Mouse (Mus musculus) embryonic facial prominence, embryonic 12.5 days (tissue): ENCODE data around the gene Plac8. TPM values are rescaled to one million over a fixed set of nuclear protein-coding genes. Genes with fewer than 3 reads are reported as not detected.

Experiments used
- ATAC-seq: fragments of 200-750 bp; cut with Nextera tagmentation; 2 replicates; pipeline ENCODE4 v1.8.0; 2017; ENCODE audit not compliant: insufficient number of reproducible peaks, insufficient read depth, low FRiP score, low TSS enrichment
- H3K27ac ChIP-seq: fragments of 300-500 bp; sonication (generic); 2 replicates; pipeline ENCODE4 v1.5.1; 2016; ENCODE audit warnings: mild to moderate bottlenecking
- H3K27me3 ChIP-seq: fragments of 300-500 bp; sonication (generic); 2 replicates; pipeline ENCODE4 v1.6.1; 2016; ENCODE audit warnings: mild to moderate bottlenecking, moderate library complexity
- H3K36me3 ChIP-seq: fragments of 300-500 bp; sonication (generic); 2 replicates; pipeline ENCODE4 v1.6.1; 2016; ENCODE audit warnings: mild to moderate bottlenecking
- H3K4me1 ChIP-seq: fragments of 300-500 bp; sonication (generic); 2 replicates; pipeline ENCODE4 v1.6.1; 2016
- H3K4me2 ChIP-seq: fragments of 300-500 bp; sonication (generic); replicated peaks from 2 replicates; pipeline ENCODE4 v1.6.1; 2016; ENCODE audit warnings: mild to moderate bottlenecking, moderate library complexity
- H3K4me3 ChIP-seq: fragments of 300-500 bp; sonication (generic); 2 replicates; pipeline ENCODE4 v1.5.1; 2016; ENCODE audit warnings: mild to moderate bottlenecking
- H3K9ac ChIP-seq: fragments of 300-500 bp; sonication (generic); 2 replicates; pipeline ENCODE4 v1.6.1; 2016; ENCODE audit warnings: mild to moderate bottlenecking, moderate library complexity
- H3K9me3 ChIP-seq: fragments of 300-500 bp; sonication (generic); 2 replicates; pipeline ENCODE4 v1.6.1; 2016; ENCODE audit warnings: mild to moderate bottlenecking, moderate library complexity
- WGBS: fragments of 180-500 bp; shearing (Covaris S2); methylation state at CpG from one replicate; pipeline ENCODE4 v1.1.7; 2016; 5-methylcytosine and 5-hydroxymethylcytosine counted together
- polyA plus RNA-seq: library from polyadenylated mRNA; unstranded; fragments of >200 nt; fragmentation: Nextera tagmentation; extraction: Ambion mirVana; gene quantifications from 2 replicates; pipeline ENCODE4 v1.2.1, GENCODE M21; 2016

The Plac8 gene
- polyA plus RNA-seq, 1 experiment from 2014 or later, result 3.6 TPM

GRCm38 (mm10) chr5:100573256-100573655 is 1.2 kb upstream of the Plac8 start:
- H3K4me3 ChIP-seq, result no peak overlapping the region
- no peak for ATAC-seq
- no peak overlapping the region for H3K9ac ChIP-seq
- WGBS, result 91% methylated on average over 5 of the region's 5 CpGs
- H3K4me1 ChIP-seq, result no peaks in the 10 kb centered on the region; the same call in 1 of the 2 replicates
- H3K27me3 ChIP-seq, result no peaks in the 10 kb centered on the region
- H3K9me3 ChIP-seq, result no peaks in the 10 kb centered on the region
- H3K4me2 ChIP-seq, result no peak overlapping the region
- no peak overlapping the region for H3K27ac ChIP-seq
- no peaks in the 10 kb centered on the region for H3K36me3 ChIP-seq

DNA sequence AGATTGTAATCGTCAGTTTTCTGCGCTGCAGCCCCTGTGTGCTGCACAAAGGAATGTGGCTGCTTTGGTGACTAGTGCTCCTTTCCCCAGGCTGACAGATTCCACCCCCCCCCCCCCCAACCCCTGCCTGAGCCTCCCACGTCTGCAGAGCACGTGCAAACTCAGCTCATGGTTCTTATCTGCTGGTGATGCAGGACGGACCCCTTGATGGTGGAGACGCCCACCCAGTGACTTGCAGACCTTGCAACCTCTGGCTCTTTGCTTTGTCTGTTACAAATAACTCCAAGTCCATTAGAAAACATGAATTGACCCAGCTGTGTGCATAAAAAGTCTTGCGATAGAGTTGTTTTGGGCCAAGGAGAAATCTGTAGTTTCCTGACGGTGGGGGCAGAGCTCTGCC is 1.3 kb downstream of the Plac8 start:
- ATAC-seq, result no peak
- H3K27ac ChIP-seq, result no peak overlapping the region
- H3K9me3 ChIP-seq, result no peaks in the 10 kb centered on the region
- no peak overlapping the region for H3K4me3 ChIP-seq
- H3K9ac ChIP-seq, result no peak overlapping the region
- no peak overlapping the region for H3K4me2 ChIP-seq
- WGBS, result 31% methylated on average over 8 of the region's 8 CpGs
- no peaks in the 10 kb centered on the region for H3K27me3 ChIP-seq
- H3K36me3 ChIP-seq, result no peaks in the 10 kb centered on the region
- no peaks in the 10 kb centered on the region; the same call in 1 of the 2 replicates for H3K4me1 ChIP-seq

DNA sequence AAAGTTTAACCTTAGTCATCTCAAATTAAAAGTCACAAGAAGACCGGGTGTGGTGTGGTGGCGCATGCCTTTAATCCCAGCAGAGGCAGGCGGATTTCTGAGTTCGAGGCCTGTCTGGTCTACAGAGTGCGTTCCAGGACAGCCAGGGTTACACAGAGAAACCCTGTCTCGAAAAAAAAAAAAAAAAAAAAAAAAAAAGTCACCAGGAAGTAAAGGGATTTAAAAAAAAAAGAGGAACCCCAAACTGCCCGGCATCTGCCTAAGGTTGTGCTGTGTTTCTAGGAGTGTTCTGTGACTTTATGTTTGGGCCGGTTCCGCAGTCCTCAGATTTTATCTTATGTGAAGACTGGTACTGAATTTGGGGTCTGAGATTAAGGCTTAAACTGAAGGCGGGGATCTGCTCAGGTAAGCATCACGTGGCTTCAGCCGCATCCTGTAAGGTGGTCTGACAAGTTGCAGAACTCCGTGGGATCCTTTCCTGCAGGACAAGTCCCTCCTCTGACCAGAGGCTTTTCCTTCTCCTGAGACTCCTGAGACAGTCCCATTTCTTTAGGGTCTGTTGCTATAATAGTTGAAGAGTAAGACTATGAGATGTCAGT is 1.9 kb downstream of the Plac8 start:
- Histone ChIP-seq H3K4me1 (no peaks in the 10 kb centered on the region; the same call in 1 of the 2 replicates), H3K27me3 (no peaks in the 10 kb centered on the region), H3K27ac (no peak overlapping the region), H3K36me3 (no peaks in the 10 kb centered on the region), H3K4me2 (no peak overlapping the region), H3K4me3 (no peak overlapping the region), H3K9me3 (no peaks in the 10 kb centered on the region), H3K9ac (no peak overlapping the region)
- WGBS, result 67% methylated on average over 13 of the region's 13 CpGs
- ATAC-seq, result no peak

- ATAC-seq, result no peak
These were observed 2.7 kb downstream of the Plac8 start for GRCm38 (mm10) chr5:100569250-100569934.

GRCm38 (mm10) chr5:100568802-100569201 is 3.2 kb downstream of the Plac8 start:
- H3K27ac ChIP-seq, result no peak overlapping the region
- 84% methylated on average over 3 of the region's 3 CpGs for WGBS
- no peak overlapping the region for H3K9ac ChIP-seq
- H3K9me3 ChIP-seq, result no peaks in the 10 kb centered on the region
- H3K27me3 ChIP-seq, result no peaks in the 10 kb centered on the region
- no peak for ATAC-seq
- no peak overlapping the region for H3K4me2 ChIP-seq
- H3K4me1 ChIP-seq, result no peaks in the 10 kb centered on the region; the same call in 1 of the 2 replicates
- no peaks in the 10 kb centered on the region for H3K36me3 ChIP-seq
- H3K4me3 ChIP-seq, result no peak overlapping the region

More at GRCm38 (mm10) chr5:100569250-100569934, 2.7 kb downstream of the Plac8 start:
- Histone ChIP-seq H3K4me2 (no peak overlapping the region), H3K4me1 (no peaks in the 10 kb centered on the region; the same call in 1 of the 2 replicates), H3K36me3 (no peaks in the 10 kb centered on the region), H3K4me3 (no peak overlapping the region), H3K27ac (no peak overlapping the region), H3K9me3 (no peaks in the 10 kb centered on the region), H3K9ac (no peak overlapping the region), H3K27me3 (no peaks in the 10 kb centered on the region)
- WGBS, result 77% methylated on average over 18 of the region's 18 CpGs

- Histone ChIP-seq H3K4me3 (no peak overlapping the region), H3K27me3 (no peaks in the 10 kb centered on the region), H3K36me3 (no peaks in the 10 kb centered on the region), H3K9ac (no peak overlapping the region), H3K9me3 (no peaks in the 10 kb centered on the region), H3K27ac (no peak overlapping the region), H3K4me2 (no peak overlapping the region), H3K4me1 (no peaks in the 10 kb centered on the region; the same call in 1 of the 2 replicates)
- ATAC-seq, result no peak
- WGBS, result 82% methylated on average over 8 of the region's 8 CpGs
These were observed 3.9 kb downstream of the Plac8 start for GRCm38 (mm10) chr5:100568177-100568576.

DNA sequence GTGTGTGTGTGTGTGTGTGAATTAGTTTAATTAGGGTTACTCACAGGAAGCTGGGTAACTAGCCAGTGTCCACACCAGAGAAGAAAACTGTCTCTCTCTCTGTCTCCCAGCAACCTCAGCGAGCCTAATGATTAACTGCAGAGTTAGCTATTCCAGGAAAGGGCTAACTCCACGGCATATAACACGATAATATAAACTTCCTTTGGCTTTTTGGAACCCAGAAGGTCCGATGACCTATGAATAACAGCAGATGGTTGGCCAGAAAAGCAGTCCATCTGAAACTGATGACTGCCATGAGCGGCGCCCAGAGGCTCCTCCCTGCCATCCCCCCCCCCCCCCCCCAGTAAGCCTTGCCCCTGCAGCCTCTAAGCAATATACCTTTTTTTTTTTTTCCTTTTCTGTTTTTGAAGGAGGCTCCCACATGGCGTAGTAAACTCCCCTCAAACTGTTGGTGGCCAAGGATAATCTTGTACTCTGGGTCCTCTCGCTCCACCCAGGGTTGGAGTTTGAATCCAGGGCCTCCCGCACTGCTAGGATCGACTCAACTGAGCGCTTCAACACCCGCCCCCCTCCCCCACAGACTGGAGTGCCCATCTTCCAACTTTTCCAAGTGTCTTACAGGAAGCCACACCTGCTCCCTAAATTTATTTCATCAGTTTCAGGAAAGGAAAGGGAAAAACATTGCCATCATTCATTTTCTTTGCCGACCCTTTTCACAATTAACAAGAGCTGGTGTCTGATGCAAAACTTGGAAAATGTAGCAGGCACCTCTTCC is 4.6 kb downstream of the Plac8 start:
- 71% methylated on average over 11 of the region's 13 CpGs for WGBS
- no peaks in the 10 kb centered on the region for H3K9me3 ChIP-seq
- H3K9ac ChIP-seq, result no peak overlapping the region
- no peak overlapping the region for H3K4me3 ChIP-seq
- H3K36me3 ChIP-seq, result no peaks in the 10 kb centered on the region
- H3K4me2 ChIP-seq, result no peak overlapping the region
- ATAC-seq, result no peak
- H3K4me1 ChIP-seq, result no peaks in the 10 kb centered on the region; the same call in 1 of the 2 replicates
- no peaks in the 10 kb centered on the region for H3K27me3 ChIP-seq
- H3K27ac ChIP-seq, result no peak overlapping the region

DNA sequence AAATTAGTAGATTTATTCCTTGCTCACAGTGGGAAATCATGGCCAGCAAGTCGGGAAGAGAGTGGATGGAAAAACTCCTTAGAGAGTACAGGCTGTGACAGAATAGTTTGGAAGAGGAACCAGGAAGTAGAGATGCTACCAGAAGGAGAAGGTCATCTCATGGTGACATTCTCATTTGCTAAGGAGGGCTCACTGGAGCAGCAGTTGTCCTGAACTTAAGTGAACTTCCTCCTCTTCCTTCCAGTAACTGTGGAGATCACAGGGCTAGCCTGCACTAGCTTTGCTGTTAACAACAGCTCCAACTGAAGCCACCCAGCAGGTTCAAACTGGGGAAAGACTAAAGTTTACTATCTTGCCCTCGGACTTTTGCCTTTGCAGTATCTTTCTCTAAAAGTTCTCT is 5.2 kb downstream of the Plac8 start:
- Histone ChIP-seq H3K9ac (no peak overlapping the region), H3K4me3 (no peak overlapping the region), H3K27me3 (no peaks in the 10 kb centered on the region), H3K36me3 (no peaks in the 10 kb centered on the region), H3K27ac (no peak overlapping the region), H3K4me1 (no peaks in the 10 kb centered on the region; the same call in 1 of the 2 replicates), H3K4me2 (no peak overlapping the region), H3K9me3 (no peaks in the 10 kb centered on the region)
- 76% methylated on average over 2 of the region's 2 CpGs for WGBS
- ATAC-seq, result no peak

GRCm38 (mm10) chr5:100562702-100563101 is 9.3 kb downstream of the Plac8 start:
- no peak for ATAC-seq
- WGBS, result 79% methylated on average over 9 of the region's 9 CpGs
- Histone ChIP-seq H3K4me2 (no peak overlapping the region), H3K9ac (no peak overlapping the region), H3K27me3 (no peaks in the 10 kb centered on the region), H3K4me3 (no peak overlapping the region), H3K27ac (no peak overlapping the region), H3K36me3 (no peaks in the 10 kb centered on the region), H3K9me3 (no peaks in the 10 kb centered on the region), H3K4me1 (no peaks in the 10 kb centered on the region)

DNA sequence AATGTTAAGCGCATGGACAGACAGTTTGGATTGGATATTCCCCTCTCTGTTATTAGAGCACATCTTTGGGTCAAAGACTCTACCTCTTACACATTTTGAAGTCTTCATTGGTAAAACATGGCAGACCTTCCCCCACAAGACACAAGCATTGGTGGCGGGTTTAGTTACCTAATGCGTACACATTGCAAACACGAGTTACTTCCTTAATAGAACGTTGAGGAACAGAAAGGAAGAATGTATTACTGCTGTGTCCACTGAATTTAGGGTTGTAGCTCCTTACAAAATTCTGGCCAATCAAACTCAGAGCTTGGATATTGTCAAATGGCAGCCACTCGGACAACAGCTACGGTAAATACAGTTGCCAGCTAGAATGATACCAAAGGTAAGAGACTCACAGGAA is 12.7 kb downstream of the Plac8 start:
- H3K36me3 ChIP-seq, result no peaks in the 10 kb centered on the region
- H3K4me3 ChIP-seq, result no peak overlapping the region
- no peak overlapping the region for H3K9ac ChIP-seq
- H3K27me3 ChIP-seq, result no peaks in the 10 kb centered on the region
- no peak overlapping the region for H3K4me2 ChIP-seq
- 94% methylated on average over 7 of the region's 7 CpGs for WGBS
- no peak for ATAC-seq
- no peaks in the 10 kb centered on the region for H3K4me1 ChIP-seq
- no peaks in the 10 kb centered on the region for H3K9me3 ChIP-seq
- no peak overlapping the region for H3K27ac ChIP-seq

DNA sequence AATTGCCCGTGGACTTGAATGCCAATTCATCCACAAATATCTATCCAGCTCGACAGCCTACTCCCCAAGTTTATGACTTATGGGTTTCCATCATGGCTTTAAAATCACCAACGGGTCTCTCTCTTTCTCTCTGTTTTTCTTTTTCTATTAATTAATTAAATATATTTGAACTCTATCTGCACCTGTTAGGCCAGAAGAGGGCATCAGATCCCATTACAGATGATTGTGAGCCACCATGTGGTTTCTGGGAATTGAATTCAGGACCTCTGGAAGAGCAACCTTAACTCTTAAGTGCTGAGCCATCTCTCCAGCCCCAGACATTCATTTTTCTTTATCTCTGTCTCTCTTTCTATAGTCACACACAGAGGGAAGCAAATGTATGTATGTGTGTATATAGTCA is 13.3 kb downstream of the Plac8 start:
- no peak overlapping the region for H3K4me3 ChIP-seq
- no peaks in the 10 kb centered on the region for H3K4me1 ChIP-seq
- no peaks in the 10 kb centered on the region for H3K9me3 ChIP-seq
- H3K9ac ChIP-seq, result no peak overlapping the region
- no peaks in the 10 kb centered on the region for H3K27me3 ChIP-seq
- H3K27ac ChIP-seq, result no peak overlapping the region
- H3K4me2 ChIP-seq, result no peak overlapping the region
- ATAC-seq, result no peak
- WGBS, result 77% methylated on average over 3 of the region's 3 CpGs
- no peaks in the 10 kb centered on the region for H3K36me3 ChIP-seq

GRCm38 (mm10) chr5:100557537-100557936 is 14.5 kb downstream of the Plac8 start:
- no peak overlapping the region for H3K27ac ChIP-seq
- H3K4me2 ChIP-seq, result no peak overlapping the region
- no peaks in the 10 kb centered on the region for H3K4me1 ChIP-seq
- 61% methylated on average over 9 of the region's 9 CpGs for WGBS
- H3K36me3 ChIP-seq, result no peaks in the 10 kb centered on the region
- H3K4me3 ChIP-seq, result no peak overlapping the region
- H3K9me3 ChIP-seq, result no peaks in the 10 kb centered on the region
- H3K9ac ChIP-seq, result no peak overlapping the region
- ATAC-seq, result no peak
- no peaks in the 10 kb centered on the region for H3K27me3 ChIP-seq
